Mouse (Mus musculus): ENCODE data around the gene Dapk3.

- TF ChIP-seq CTCF (IDR thresholded peaks at IDR 0.05; ENCODE audit: extremely low read depth, insufficient read depth, insufficient read length, insufficient replicate concordance) (peak; percentile 48; the same call in 1 of the 2 replicates), POLR2A (IDR thresholded peaks at IDR 0.05; ENCODE audit: low read depth, low read length) (no peak)
These were observed 58.1 kb downstream of the Dapk3 start for GRCm38 (mm10) chr10:81240876-81241275.
